Comparison of ENCODE assay signal across 9 mouse cellular contexts in genomic region chr1:162313451-162314276, GRCm38 (mm10).
DNase-seq lines count a peak whose midpoint lies in the region; TF ChIP-seq lines count a peak whose summit lies in the region.
"Had no signal": no experiment of that assay in that cellular context is flagged by ENCODE, and none has a peak within 500 bp of the region (broad histone marks: within the 10 kb centered on the region; RNA-seq: fewer than 3 reads in every experiment).

No protein-coding gene starts in this region.

- TF ChIP-seq RAD21 in CH12.LX (IDR thresholded peaks at IDR 0.05; ENCODE audit: low read depth, low read length), result peak; percentile 98

- H3K27ac ChIP-seq in CH12.LX (ENCODE audit: insufficient read depth, low read depth), result no peak overlapping the region
- H3K27ac ChIP-seq in embryonic facial prominence, embryonic 10.5 days (replicated peaks), result peak overlapping the region; percentile 84
- peak overlapping the region; percentile 72 for H3K27ac ChIP-seq in midbrain, embryonic 10.5 days (replicated peaks)
- H3K27ac ChIP-seq: liver, embryonic 15.5 days had no signal

- peak; percentile 9; the same call in 1 of the 2 replicates for TF ChIP-seq EP300 in CH12.LX (IDR thresholded peaks at IDR 0.05; ENCODE audit: low read length)

- no peaks in the 10 kb centered on the region for H3K79me2 ChIP-seq in CH12.LX (replicated peaks; ENCODE audit: control insufficient read depth, extremely low read depth, insufficient read depth, poor library complexity, severe bottlenecking)

- H3K36me3 ChIP-seq in CH12.LX (replicated peaks in 1 of 2; ENCODE audit: control insufficient read depth in 1 of 2, insufficient read depth in 1 of 2, low read length in 1 of 2), result no peaks in the 10 kb centered on the region
- no peaks in the 10 kb centered on the region for H3K36me3 ChIP-seq in embryonic facial prominence, embryonic 10.5 days (replicated peaks)
- H3K36me3 ChIP-seq in midbrain, embryonic 10.5 days, result no peaks in the 10 kb centered on the region
- H3K36me3 ChIP-seq: liver, embryonic 15.5 days had no signal

- no peaks in the 10 kb centered on the region for H3K9me3 ChIP-seq in CH12.LX (replicated peaks; ENCODE audit: low read length)
- H3K9me3 ChIP-seq in embryonic facial prominence, embryonic 10.5 days, result no peaks in the 10 kb centered on the region
- H3K9me3 ChIP-seq in midbrain, embryonic 10.5 days (replicated peaks), result no peaks in the 10 kb centered on the region
- H3K9me3 ChIP-seq: liver, embryonic 15.5 days had no signal

- TF ChIP-seq POLR2A in CH12.LX (IDR thresholded peaks at IDR 0.05; ENCODE audit: low read depth, low read length), result no peak

- in situ Hi-C loops in CH12.LX (cut with MboI; ENCODE audit: low pct_ligation_motif_present, low pct_unique_long_range_greater_than_20kb, low sequenced_read_pairs), result loop anchor here (5.0 to 10.0 kb wide), 3 partner anchors 129 to 569 kb away; no protein-coding TSS in a partner anchor

- H3K4me2 ChIP-seq in CH12.LX (ENCODE audit: insufficient read depth, low read depth, poor library complexity, severe bottlenecking), result peak overlapping the region; percentile 74; the same call in 1 of the 2 replicates
- H3K4me2 ChIP-seq: liver, embryonic 15.5 days had no signal

- H3K9ac ChIP-seq in CH12.LX (ENCODE audit: insufficient read depth, low read depth), result peak overlapping the region; percentile 31; the same call in 1 of the 2 replicates
- H3K9ac ChIP-seq: liver, embryonic 15.5 days had no signal

- peak; percentile 61 to 97 for TF ChIP-seq CTCF in CH12.LX (conservative IDR thresholded peaks at IDR 0.05 in 1 of 2, IDR thresholded peaks at IDR 0.05 in 1 of 2; ENCODE audit: low read depth in 2 of 2, low read length in 2 of 2)

- DNase-seq in adrenal gland, adult 2 months, result peak; percentile 12
- no peak for DNase-seq in adrenal gland, adult 8-10 months
- DNase-seq in CH12.LX (ENCODE audit: extremely low read depth), result peak; percentile 72
- peak; percentile 49 for DNase-seq in embryonic facial prominence, embryonic 10.5 days (ENCODE audit: low spot score)
- peak; percentile 49 for DNase-seq in heart, postnatal 4 days
- peak; percentile 36 for DNase-seq in left cerebral cortex, adult 11 months (ENCODE audit: low spot score)
- DNase-seq in midbrain, embryonic 10.5 days (ENCODE audit: low spot score), result peak; percentile 40
- peak; percentile 37 for DNase-seq in thymus, postnatal 4 days

- peaks cover 18 to 25% of the 10 kb centered on the region in 2 experiments for H3K4me1 ChIP-seq in CH12.LX (ENCODE audit: control insufficient read depth in 1 of 2, insufficient read depth in 2 of 2)
- H3K4me1 ChIP-seq in embryonic facial prominence, embryonic 10.5 days, result peaks cover 22% of the 10 kb centered on the region
- H3K4me1 ChIP-seq in midbrain, embryonic 10.5 days, result peaks cover 19% of the 10 kb centered on the region; the same call in 1 of the 2 replicates
- H3K4me1 ChIP-seq: liver, embryonic 15.5 days had no signal

- WGBS in embryonic facial prominence, embryonic 10.5 days, result 42% methylated on average over 11 of the region's 11 CpGs
- 44% methylated on average over 11 of the region's 11 CpGs for WGBS in midbrain, embryonic 10.5 days

- H3K27me3 ChIP-seq in CH12.LX (replicated peaks), result no peaks in the 10 kb centered on the region
- no peaks in the 10 kb centered on the region for H3K27me3 ChIP-seq in embryonic facial prominence, embryonic 10.5 days (replicated peaks; ENCODE audit: low read depth, poor library complexity, severe bottlenecking)
- H3K27me3 ChIP-seq in midbrain, embryonic 10.5 days (ENCODE audit: low read depth, poor library complexity, severe bottlenecking), result no peaks in the 10 kb centered on the region
- H3K27me3 ChIP-seq: liver, embryonic 15.5 days had no signal

- H3K4me3 ChIP-seq in CH12.LX (replicated peaks in 1 of 3; ENCODE audit: low read depth in 2 of 3, low read length in 2 of 3, poor library complexity in 1 of 3), result peak overlapping the region in 1 of 3 experiments; percentile 39
- peak overlapping the region; percentile 21; the same call in 1 of the 2 replicates for H3K4me3 ChIP-seq in embryonic facial prominence, embryonic 10.5 days
- 0 out of 2 replicates have a peak overlapping the region, but pooled peaks have one; percentile 9 for H3K4me3 ChIP-seq in midbrain, embryonic 10.5 days
- H3K4me3 ChIP-seq: liver, embryonic 15.5 days had no signal

- dilution Hi-C loops in CH12.LX (cut with MboI; ENCODE audit: extremely low pct_ligation_motif_present, extremely low pct_unique_long_range_greater_than_20kb, low sequenced_read_pairs), result no loop called here

TF ChIP-seq in CH12.LX, 34 proteins besides CTCF, POLR2A, EP300 and RAD21:
- TF ChIP-seq PAX5 (IDR thresholded peaks at IDR 0.05; ENCODE audit: low read length), result no peak
- TF ChIP-seq KAT2A (IDR thresholded peaks at IDR 0.05; ENCODE audit: insufficient replicate concordance, low read length), result no peak
- TF ChIP-seq USF1 (IDR thresholded peaks at IDR 0.05; ENCODE audit: low read depth, low read length), result no peak
- peak; percentile 3; the same call in 1 of the 2 replicates for TF ChIP-seq BHLHE40 (IDR thresholded peaks at IDR 0.05; ENCODE audit: low read depth, low read length)
- TF ChIP-seq HCFC1 (IDR thresholded peaks at IDR 0.05; ENCODE audit: low read depth, low read length), result no peak
- TF ChIP-seq JUN (IDR thresholded peaks at IDR 0.05; ENCODE audit: insufficient read depth, low read depth, low read length), result no peak
- TF ChIP-seq USF2 (conservative IDR thresholded peaks at IDR 0.05; ENCODE audit: low read depth, low read length), result no peak
- TF ChIP-seq MAX (IDR thresholded peaks at IDR 0.05; ENCODE audit: low read length), result no peak
- TF ChIP-seq RCOR1 (conservative IDR thresholded peaks at IDR 0.05; ENCODE audit: low read depth, low read length), result no peak
- TF ChIP-seq MYC (IDR thresholded peaks at IDR 0.05; ENCODE audit: low read depth, low read length), result peak; percentile 44; the same call in 1 of the 2 replicates
- peak; percentile 91 for TF ChIP-seq ZC3H11A (IDR thresholded peaks at IDR 0.05; ENCODE audit: low read depth, low read length)
- TF ChIP-seq POLR2AphosphoS2 (IDR thresholded peaks at IDR 0.05; ENCODE audit: low read depth, low read length), result no peak
- no peak for TF ChIP-seq ZKSCAN1 (IDR thresholded peaks at IDR 0.05; ENCODE audit: borderline replicate concordance, low read depth, low read length)
- no peak for TF ChIP-seq CHD2 (IDR thresholded peaks at IDR 0.05; ENCODE audit: low read length)
- TF ChIP-seq TBP (conservative IDR thresholded peaks at IDR 0.05; ENCODE audit: low read depth, low read length), result no peak
- peak; percentile 94 for TF ChIP-seq SMC3 (IDR thresholded peaks at IDR 0.05; ENCODE audit: low read depth, low read length)
- TF ChIP-seq E2F4 (IDR thresholded peaks at IDR 0.05; ENCODE audit: insufficient replicate concordance, low read depth, low read length), result peak; percentile 47; the same call in 1 of the 2 replicates
- TF ChIP-seq MEF2A (IDR thresholded peaks at IDR 0.05; ENCODE audit: borderline replicate concordance, low read depth, low read length), result peak; percentile 55; the same call in 1 of the 2 replicates
- TF ChIP-seq NELFE (IDR thresholded peaks at IDR 0.05; ENCODE audit: low read depth, low read length), result no peak
- TF ChIP-seq CHD1 (IDR thresholded peaks at IDR 0.05; ENCODE audit: low read depth, low read length), result no peak
- no peak for TF ChIP-seq IRF4 (IDR thresholded peaks at IDR 0.05; ENCODE audit: low read depth, low read length)
- TF ChIP-seq JUND (conservative IDR thresholded peaks at IDR 0.05; ENCODE audit: low read depth, low read length), result 0 out of 2 replicates have a peak, but pooled peaks have one; percentile 25
